Mouse (Mus musculus) olfactory bulb, adult 2 months (tissue): ENCODE results near the gene Zgrf1. TPM values are rescaled to one million over a fixed set of nuclear protein-coding genes. Genes with fewer than 3 reads are reported as not detected.

Experiments used
- H3K27ac ChIP-seq: fragments of 200-500 bp; 2 replicates; pipeline ENCODE4 v1.5.1; 2012; ENCODE audit warnings: low read depth, low read length; ENCODE audit not compliant: insufficient read depth
- H3K4me1 ChIP-seq: fragments of 200-500 bp; 2 replicates; pipeline ENCODE4 v1.6.1; 2012; ENCODE audit warnings: low read length; ENCODE audit not compliant: control insufficient read depth, insufficient read depth
- H3K4me3 ChIP-seq: fragments of 200-500 bp; 2 replicates; pipeline ENCODE4 v1.5.1; 2012; ENCODE audit warnings: mild to moderate bottlenecking, low read depth, low read length, moderate library complexity; ENCODE audit not compliant: insufficient read depth
- CTCF ChIP-seq: fragments of 200-500 bp; IDR thresholded peaks from 2 replicates; pipeline ENCODE4 v1.5.1; 2012; ENCODE audit warnings: low read depth, mild to moderate bottlenecking, low read length, moderate library complexity; ENCODE audit not compliant: insufficient read depth
- POLR2A ChIP-seq: fragments of 200-500 bp; IDR thresholded peaks from 2 replicates; pipeline ENCODE4 v1.6.1; 2012; ENCODE audit warnings: mild to moderate bottlenecking, low read depth, low read length, moderate library complexity; ENCODE audit not compliant: insufficient read depth
- WGBS: fragments of 180-500 bp; shearing (Covaris S2); methylation state at CpG from one replicate; pipeline ENCODE4 v1.1.7; 2018; 5-methylcytosine and 5-hydroxymethylcytosine counted together
- polyA plus RNA-seq: library from polyadenylated mRNA; stranded (reverse); fragments of >200 nt; gene quantifications from 2 replicates; pipeline ENCODE4 v1.2.4, GENCODE M21; 2012; ENCODE audit warnings: low replicate concordance; ENCODE audit not compliant: missing spikeins, insufficient read depth, insufficient read length

Gene Zgrf1
- polyA plus RNA-seq, 1 experiment: not detected

DNA sequence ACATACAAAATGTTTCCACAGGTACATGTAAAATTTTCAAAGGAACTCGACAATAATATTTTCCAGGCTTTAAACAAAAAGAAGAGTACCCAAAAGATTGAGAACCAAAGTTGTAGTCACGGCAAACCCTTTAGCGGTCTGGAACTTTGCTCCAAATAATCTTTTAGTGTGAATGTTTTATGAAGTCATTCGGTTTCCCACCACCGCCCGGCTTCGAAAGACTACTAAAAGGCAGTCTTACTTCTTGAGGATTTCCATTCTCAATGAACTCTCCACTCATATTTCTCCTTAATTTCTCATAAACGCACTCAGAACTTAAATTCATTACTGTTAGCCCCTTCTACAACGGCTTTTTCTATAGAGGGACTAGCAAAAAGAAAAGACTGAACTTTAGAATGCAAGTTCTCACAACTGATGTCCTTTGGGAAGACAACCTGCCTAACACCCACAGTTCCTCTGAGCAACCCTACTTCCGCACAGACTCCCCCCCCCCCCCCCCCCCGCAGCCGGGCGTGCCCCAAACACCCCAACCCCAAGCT lies 786 bp upstream of the Zgrf1 start:
- TF ChIP-seq POLR2A (no peak), CTCF (no peak)
- no peaks in the 10 kb centered on the region for H3K4me1 ChIP-seq
- 1% methylated on average over 13 of the region's 13 CpGs for WGBS
- H3K27ac ChIP-seq: no peak overlapping the region; the same call in 1 of the 2 replicates
- peak overlapping the region; percentile 65; the same call in 1 of the 2 replicates for H3K4me3 ChIP-seq

- no peaks in the 10 kb centered on the region for H3K4me1 ChIP-seq
- H3K27ac ChIP-seq: no peak overlapping the region
- WGBS: 1% methylated on average over 4 of the region's 4 CpGs
- TF ChIP-seq POLR2A: no peak
- TF ChIP-seq CTCF: no peak
- H3K4me3 ChIP-seq: peak overlapping the region; percentile 65
Measured at GRCm38 (mm10) chr3:127553720-127554043, 393 bp downstream of the Zgrf1 start.

- no peak overlapping the region for H3K27ac ChIP-seq
- no peak for TF ChIP-seq POLR2A
- no peak for TF ChIP-seq CTCF
- no peak overlapping the region for H3K4me3 ChIP-seq
- 27% methylated on average over 5 of the region's 5 CpGs for WGBS
- H3K4me1 ChIP-seq: no peaks in the 10 kb centered on the region
Measured at GRCm38 (mm10) chr3:127554723-127555122, 1.4 kb downstream of the Zgrf1 start.

- H3K27ac ChIP-seq: no peak overlapping the region
- TF ChIP-seq POLR2A (no peak), CTCF (no peak)
- no peak overlapping the region for H3K4me3 ChIP-seq
- no peaks in the 10 kb centered on the region for H3K4me1 ChIP-seq
Measured at GRCm38 (mm10) chr3:127558201-127558600, 4.9 kb downstream of the Zgrf1 start.

- Histone ChIP-seq H3K27ac (no peak overlapping the region), H3K4me3 (no peak overlapping the region), H3K4me1 (no peaks in the 10 kb centered on the region)
- TF ChIP-seq CTCF (no peak), POLR2A (no peak)
- WGBS: 97% methylated on average over 4 of the region's 4 CpGs
Measured at GRCm38 (mm10) chr3:127562974-127563373, 9.7 kb downstream of the Zgrf1 start.

DNA sequence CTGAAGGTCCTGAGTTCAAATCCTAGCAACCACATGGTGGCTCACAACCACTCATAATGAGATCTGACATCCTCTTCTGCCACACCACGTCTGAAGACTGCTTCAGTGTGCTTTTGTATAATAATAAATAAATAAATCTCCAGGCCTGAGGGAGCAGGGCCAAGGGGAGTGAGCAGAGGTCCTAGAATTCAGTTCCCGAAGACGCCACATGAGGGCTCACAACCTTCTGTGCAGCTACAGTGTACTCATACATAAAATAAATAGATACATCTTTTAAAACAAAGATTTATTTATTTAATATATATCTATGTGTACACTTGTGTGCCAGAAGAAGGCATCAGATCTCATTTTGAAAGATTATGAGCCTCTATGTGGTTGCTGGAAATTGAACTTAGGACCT lies 11.8 kb downstream of the Zgrf1 start:
- WGBS: 77% methylated on average over 3 of the region's 3 CpGs
- Histone ChIP-seq H3K4me3 (no peak overlapping the region), H3K4me1 (no peaks in the 10 kb centered on the region), H3K27ac (no peak overlapping the region)
- TF ChIP-seq POLR2A: no peak
- TF ChIP-seq CTCF: no peak

DNA sequence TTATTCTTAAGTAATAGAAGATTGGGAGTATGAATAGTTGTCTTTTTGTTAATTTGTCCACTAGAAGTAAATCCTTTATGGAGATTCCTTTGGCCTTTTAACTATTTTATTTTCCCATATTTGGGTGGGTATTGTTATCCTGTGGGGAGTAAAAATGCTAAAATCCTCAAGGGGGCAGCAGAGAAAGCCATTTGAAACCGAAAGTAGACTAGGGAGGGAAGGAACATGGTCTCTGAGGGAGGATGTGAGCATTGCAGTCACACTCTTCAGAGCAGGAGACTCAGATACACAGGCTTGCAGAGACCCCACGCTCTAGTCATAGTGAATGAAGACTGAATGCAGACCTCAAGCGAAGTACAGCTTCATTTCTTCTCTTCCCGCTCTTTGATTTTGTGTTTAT lies 19.3 kb downstream of the Zgrf1 start:
- no peak overlapping the region for H3K27ac ChIP-seq
- no peak overlapping the region for H3K4me3 ChIP-seq
- TF ChIP-seq POLR2A (no peak), CTCF (no peak)
- no peaks in the 10 kb centered on the region for H3K4me1 ChIP-seq
- WGBS: 55% methylated on average over 4 of the region's 4 CpGs

DNA sequence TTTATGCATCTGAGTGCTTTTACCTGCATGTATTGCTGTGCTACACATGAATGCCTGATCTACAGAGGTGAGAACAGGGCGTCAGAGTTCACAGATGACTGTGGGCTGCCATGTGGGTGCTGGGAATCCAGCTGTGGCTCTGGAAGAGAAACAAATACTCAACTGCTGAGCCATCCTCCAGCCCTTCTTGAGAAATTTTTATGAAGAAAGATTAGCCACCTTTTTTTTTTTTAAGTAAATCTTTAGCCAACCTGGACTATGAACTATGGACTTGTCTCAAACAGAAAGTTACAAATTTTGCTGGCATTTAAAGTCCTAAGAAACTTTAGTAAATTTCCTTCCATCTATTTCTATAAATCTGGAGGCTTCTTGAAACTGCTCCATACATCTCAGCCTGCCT lies 43.8 kb downstream of the Zgrf1 start:
- no peak for TF ChIP-seq POLR2A
- TF ChIP-seq CTCF: no peak
- Histone ChIP-seq H3K27ac (no peak overlapping the region), H3K4me1 (no peaks in the 10 kb centered on the region), H3K4me3 (no peak overlapping the region)
- WGBS: 96% methylated on average over 1 of the region's 1 CpGs

- no peak for TF ChIP-seq POLR2A
- TF ChIP-seq CTCF: no peak
- no peaks in the 10 kb centered on the region for H3K4me1 ChIP-seq
Measured at GRCm38 (mm10) chr3:127608109-127608508, 54.8 kb downstream of the Zgrf1 start.

GRCm38 (mm10) chr3:127625296-127625695 lies 72.0 kb downstream of the Zgrf1 start:
- H3K4me3 ChIP-seq: 0 out of 2 replicates have a peak overlapping the region, but pooled peaks have one; percentile 6
- TF ChIP-seq POLR2A (no peak), CTCF (peak; percentile 76; the same call in 1 of the 2 replicates)
- H3K4me1 ChIP-seq: peaks cover 4% of the 10 kb centered on the region; the same call in 1 of the 2 replicates
- no peak overlapping the region for H3K27ac ChIP-seq
- under 1% methylated on average over 36 of the region's 36 CpGs for WGBS

More at GRCm38 (mm10) chr3:127608109-127608508, 54.8 kb downstream of the Zgrf1 start:
- Histone ChIP-seq H3K27ac (no peak overlapping the region), H3K4me3 (no peak overlapping the region)
- WGBS: 99% methylated on average over 2 of the region's 2 CpGs
